Mouse (Mus musculus) ES-E14 (cell line): ENCODE measurements around the gene Ercc4.

Experiments used
- CHD2 ChIP-seq: IDR thresholded peaks from 2 replicates; pipeline ENCODE4 v1.6.1; 2014; ENCODE audit warnings: mild to moderate bottlenecking, low read depth, low read length, inconsistent platforms
- HCFC1 ChIP-seq: IDR thresholded peaks from 2 replicates; pipeline ENCODE4 v1.6.1; 2012; ENCODE audit warnings: low read length, inconsistent platforms, borderline replicate concordance; ENCODE audit not compliant: insufficient read depth
- MAFK ChIP-seq: IDR thresholded peaks from 2 replicates; pipeline ENCODE4 v1.6.1; 2014; ENCODE audit warnings: mild to moderate bottlenecking, low read depth, low read length, inconsistent platforms; ENCODE audit not compliant: insufficient read depth
- ZC3H11A ChIP-seq: IDR thresholded peaks from 2 replicates; pipeline ENCODE4 v1.6.1; 2012; ENCODE audit warnings: low read depth, mild to moderate bottlenecking, inconsistent platforms, low read length, borderline replicate concordance
- ZNF384 ChIP-seq: IDR thresholded peaks from 2 replicates; pipeline ENCODE4 v1.6.1; 2012; ENCODE audit warnings: low read depth, low read length, inconsistent platforms

DNA sequence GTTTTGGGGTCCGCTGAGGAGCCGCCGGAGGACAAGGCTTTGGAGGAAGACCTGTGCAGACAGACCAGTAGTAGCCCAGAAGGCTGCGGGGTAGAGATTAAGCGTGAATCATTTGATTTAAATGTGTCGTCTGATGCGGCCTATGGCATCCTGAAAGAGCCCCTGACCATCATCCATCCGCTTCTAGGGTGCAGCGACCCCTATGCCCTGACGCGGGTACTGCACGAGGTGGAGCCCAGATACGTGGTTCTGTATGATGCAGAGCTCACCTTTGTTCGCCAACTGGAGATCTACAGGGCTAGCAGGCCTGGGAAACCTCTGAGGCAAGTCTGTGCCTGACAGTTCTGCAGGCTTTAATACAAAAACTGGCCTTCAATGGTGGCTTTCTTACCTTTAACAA is 20.9 kb downstream of the Ercc4 start:
- TF ChIP-seq ZNF384, result no peak
- TF ChIP-seq ZC3H11A, result no peak
- no peak for TF ChIP-seq HCFC1
- TF ChIP-seq MAFK, result no peak
- no peak for TF ChIP-seq CHD2
